Mouse (Mus musculus) testis, postnatal 14 days (tissue): ENCODE results near the gene Sh2b1.

Source experiments
- DNase-seq: peaks from one replicate; pipeline ENCODE4 v3.0.0; 2021; ENCODE audit warnings: low spot score

The Sh2b1 gene

DNA sequence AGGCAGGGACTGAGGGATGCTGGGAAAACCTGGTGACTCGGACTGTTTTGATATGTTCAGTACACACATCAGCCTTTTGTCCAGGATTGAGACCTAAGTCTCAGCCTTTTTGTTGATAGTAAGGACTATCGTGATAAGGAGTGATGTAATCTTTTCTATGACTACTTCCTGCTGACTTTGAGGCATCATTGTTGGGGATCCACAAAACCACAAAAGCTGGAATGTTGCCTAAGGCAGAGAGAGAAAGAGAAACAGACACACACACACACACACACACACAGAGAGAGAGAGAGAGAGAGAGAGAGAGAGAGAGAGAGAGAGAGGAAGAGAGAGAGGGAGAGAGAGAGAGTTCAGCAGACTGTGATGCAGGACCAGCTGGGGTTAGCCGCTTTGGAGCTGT, 56.7 kb downstream of the Sh2b1 start:
- no peak for DNase-seq

DNA sequence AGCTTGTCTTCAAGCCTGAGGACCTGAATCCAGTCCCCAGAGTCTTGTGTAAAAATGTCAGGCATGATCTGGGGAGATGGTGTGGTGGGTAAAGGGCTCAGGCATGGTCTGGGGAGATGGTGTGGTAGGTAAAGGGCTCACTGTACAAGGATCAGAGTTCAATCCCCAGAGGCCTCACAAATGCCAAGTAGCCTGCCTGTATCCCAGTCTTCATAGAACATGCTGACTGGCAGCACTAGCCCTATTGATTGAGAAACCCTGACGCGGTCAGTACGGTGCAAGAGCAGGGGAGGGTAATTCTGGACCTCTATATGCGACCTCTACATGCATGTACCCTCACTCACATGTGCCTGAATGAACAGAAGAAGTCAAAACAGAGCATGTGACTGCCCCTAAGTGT, 57.6 kb downstream of the Sh2b1 start:
- no peak for DNase-seq

DNA sequence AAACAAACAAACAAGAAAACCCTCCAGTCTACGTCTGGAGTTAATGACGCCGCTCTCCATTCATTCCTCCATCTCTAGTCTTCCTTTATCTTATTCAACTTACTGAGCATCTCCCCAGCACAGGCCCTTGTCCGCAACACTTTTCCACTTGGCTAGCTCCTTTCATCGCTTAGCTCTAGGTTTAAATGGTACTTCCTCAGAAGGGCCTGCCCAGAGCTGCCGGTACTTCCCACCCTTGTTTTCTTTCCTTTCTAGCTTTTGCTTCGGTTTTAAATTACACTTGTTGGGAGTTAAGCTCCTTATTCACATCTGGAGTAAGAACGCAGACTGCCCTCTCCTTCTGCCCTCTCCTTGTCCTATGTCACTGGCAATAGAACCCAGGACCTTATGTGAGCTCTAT, 58.2 kb downstream of the Sh2b1 start:
- no peak for DNase-seq
